Mouse (Mus musculus) neural tube, embryonic 14.5 days (tissue): ENCODE results near the gene Ccdc73. TPM values are rescaled to one million over a fixed set of nuclear protein-coding genes. Genes with fewer than 3 reads are reported as not detected.
"Not testable (repeated sequence)": the region's sequence is repeated elsewhere in the genome, so short reads cannot be mapped to it uniquely, and the experiment has no call there.

ENCODE experiments used
- ATAC-seq: fragments of 200-750 bp; cut with Nextera tagmentation; 2 replicates; pipeline ENCODE4 v1.8.0; 2017; ENCODE audit warnings: low read depth, mild to moderate bottlenecking, moderate TSS enrichment, moderate library complexity
- H3K27ac ChIP-seq: fragments of 300-500 bp; sonication (generic); 2 replicates; pipeline ENCODE4 v1.5.1; 2014; ENCODE audit warnings: low read depth, mild to moderate bottlenecking, control low read depth, low read length, moderate library complexity, mixed read lengths
- H3K27me3 ChIP-seq: fragments of 300-500 bp; sonication (generic); 2 replicates; pipeline ENCODE4 v1.6.1; 2014; ENCODE audit warnings: low read length; ENCODE audit not compliant: control insufficient read depth, insufficient read depth
- H3K36me3 ChIP-seq: fragments of 300-500 bp; sonication (generic); 2 replicates; pipeline ENCODE4 v1.6.1; 2014; ENCODE audit warnings: low read length, mixed read lengths; ENCODE audit not compliant: control insufficient read depth, insufficient read depth
- H3K4me1 ChIP-seq: fragments of 300-500 bp; sonication (generic); 2 replicates; pipeline ENCODE4 v1.6.1; 2014; ENCODE audit warnings: low read length; ENCODE audit not compliant: control insufficient read depth, insufficient read depth
- H3K4me2 ChIP-seq: fragments of 300-500 bp; sonication (generic); 2 replicates; pipeline ENCODE4 v1.6.1; 2014; ENCODE audit warnings: mild to moderate bottlenecking, low read depth, low read length, control low read depth
- H3K4me3 ChIP-seq: fragments of 300-500 bp; sonication (generic); 2 replicates; pipeline ENCODE4 v1.5.1; 2014; ENCODE audit warnings: low read depth, low read length, control low read depth, mixed read lengths
- H3K9ac ChIP-seq: fragments of 300-500 bp; sonication (generic); replicated peaks from 2 replicates; pipeline ENCODE4 v1.6.1; 2014; ENCODE audit warnings: low read depth, mild to moderate bottlenecking, control low read depth, low read length, mixed read lengths
- H3K9me3 ChIP-seq: fragments of 300-500 bp; sonication (generic); 2 replicates; pipeline ENCODE4 v1.6.1; 2016; ENCODE audit warnings: low read length; ENCODE audit not compliant: control insufficient read depth
- WGBS: fragments of 180-500 bp; shearing (Covaris S2); extraction: QIAGEN DNeasy Blood & Tissue Kit; methylation state at CpG from one replicate; pipeline ENCODE4 v1.1.7; 2014; 5-methylcytosine and 5-hydroxymethylcytosine counted together
- polyA plus RNA-seq: library from polyadenylated mRNA; unstranded; fragments of >200 nt; fragmentation: Nextera tagmentation; extraction: Ambion mirVana; gene quantifications from 2 replicates; pipeline ENCODE4 v1.2.1, GENCODE M21; 2014

Ccdc73 gene
- polyA plus RNA-seq, 1 experiment from 2014 or later, result 9.7 TPM

DNA sequence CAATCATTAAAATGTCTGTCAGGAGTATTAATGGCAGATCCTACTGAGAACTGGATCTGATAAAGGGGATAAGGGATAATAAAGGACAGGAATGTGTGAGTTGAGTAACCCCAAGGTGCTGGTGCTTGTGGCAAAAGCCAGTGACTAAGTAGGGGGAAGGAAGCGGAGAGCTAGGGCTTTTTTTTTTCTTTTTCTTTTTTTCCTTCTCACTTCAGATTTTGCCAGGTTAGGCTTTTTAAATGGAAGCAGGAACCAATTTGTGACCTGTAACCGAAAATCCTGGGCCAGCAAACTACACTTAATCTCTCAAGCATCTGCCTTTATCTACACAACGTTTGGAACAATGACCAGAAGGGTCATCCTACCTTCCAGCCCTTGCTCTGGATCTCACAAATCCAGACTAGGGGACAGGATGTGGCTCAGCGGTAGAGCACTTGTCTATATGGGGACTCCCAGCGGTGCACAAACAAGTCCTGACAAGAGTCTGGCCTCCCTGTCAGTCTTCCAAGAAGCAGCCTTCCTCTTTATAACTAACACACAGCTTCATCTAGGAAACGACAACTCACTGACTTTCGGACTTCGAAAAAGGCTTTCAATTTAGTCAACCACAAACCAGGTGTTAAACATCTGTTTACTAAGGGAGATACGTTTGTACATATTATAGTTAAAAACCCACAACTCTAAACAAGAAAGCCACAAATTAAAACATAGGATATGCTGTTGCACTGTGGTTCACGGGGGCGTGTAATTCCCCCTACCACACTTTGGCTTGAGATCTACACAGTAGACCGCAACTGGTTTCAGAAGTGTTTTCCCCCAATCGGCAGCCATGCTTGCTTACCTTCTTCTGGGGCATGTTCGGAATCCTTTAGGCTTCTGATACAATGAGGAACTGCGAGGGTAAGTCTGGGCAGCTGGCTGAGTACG is 19.1 kb upstream of the Ccdc73 start:
- no peaks in the 10 kb centered on the region for H3K36me3 ChIP-seq
- H3K4me2 ChIP-seq, result peak overlapping the region; percentile 78
- H3K4me3 ChIP-seq, result 0 out of 2 replicates have a peak overlapping the region, but pooled peaks have one; percentile 39
- H3K27me3 ChIP-seq, result peaks cover 8% of the 10 kb centered on the region
- H3K27ac ChIP-seq, result no peak overlapping the region
- H3K4me1 ChIP-seq, result no peaks in the 10 kb centered on the region
- 40% methylated on average over 16 of the region's 16 CpGs for WGBS
- H3K9me3 ChIP-seq, result no peaks in the 10 kb centered on the region
- no peak for ATAC-seq
- no peak overlapping the region for H3K9ac ChIP-seq

DNA sequence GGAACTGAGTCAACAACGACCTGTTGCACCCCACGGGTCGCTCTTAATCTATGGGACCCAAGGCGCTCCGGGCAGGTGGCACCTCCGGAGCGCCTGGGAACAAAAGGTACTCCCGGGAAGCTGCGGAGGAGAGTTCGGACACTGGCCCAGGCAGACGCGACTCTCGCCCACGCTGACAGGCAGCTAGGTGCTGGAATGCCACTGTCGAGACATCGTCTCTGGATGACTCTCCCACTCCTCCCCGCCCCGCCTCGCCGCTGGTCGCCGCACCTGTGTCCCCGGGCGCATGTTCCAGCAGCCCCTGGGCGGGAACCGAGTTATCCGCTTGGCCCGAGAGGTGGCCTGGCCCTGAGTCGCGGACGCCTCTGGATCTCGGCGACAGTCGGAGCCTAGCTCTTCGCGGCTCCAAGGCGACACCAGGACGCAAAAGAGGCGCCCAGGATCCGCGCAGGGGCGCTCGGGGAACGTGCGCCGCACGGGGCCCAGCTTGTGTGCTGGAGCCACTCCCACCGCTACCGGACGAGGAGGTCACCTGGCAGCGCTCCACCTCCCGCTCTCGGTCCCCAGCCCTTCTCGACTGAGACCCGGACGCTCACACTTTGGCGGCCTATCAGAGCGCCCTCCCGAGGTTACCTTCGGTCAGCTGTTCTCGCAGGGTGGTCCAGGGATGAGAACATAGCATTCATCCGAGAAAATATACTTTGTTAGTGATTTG is 18.2 kb upstream of the Ccdc73 start, which contains the start of gene Prrg4:
Gene Prrg4, minus strand, starts transcription at position 601 of the 715 bp plus-strand sequence.
- no peaks in the 10 kb centered on the region for H3K36me3 ChIP-seq
- peaks cover 8% of the 10 kb centered on the region for H3K27me3 ChIP-seq
- WGBS, result under 1% methylated on average over 62 of the region's 62 CpGs
- ATAC-seq, result peak; percentile 81
- no peak within 1 kb of the TSS for H3K27ac ChIP-seq
- peak within 1 kb of the TSS; percentile 30 for H3K9ac ChIP-seq
- H3K4me2 ChIP-seq, result peak within 1 kb of the TSS; percentile 78
- no peaks in the 10 kb centered on the region for H3K4me1 ChIP-seq
- peak within 1 kb of the TSS; percentile 39 for H3K4me3 ChIP-seq
- no peaks in the 10 kb centered on the region for H3K9me3 ChIP-seq

DNA sequence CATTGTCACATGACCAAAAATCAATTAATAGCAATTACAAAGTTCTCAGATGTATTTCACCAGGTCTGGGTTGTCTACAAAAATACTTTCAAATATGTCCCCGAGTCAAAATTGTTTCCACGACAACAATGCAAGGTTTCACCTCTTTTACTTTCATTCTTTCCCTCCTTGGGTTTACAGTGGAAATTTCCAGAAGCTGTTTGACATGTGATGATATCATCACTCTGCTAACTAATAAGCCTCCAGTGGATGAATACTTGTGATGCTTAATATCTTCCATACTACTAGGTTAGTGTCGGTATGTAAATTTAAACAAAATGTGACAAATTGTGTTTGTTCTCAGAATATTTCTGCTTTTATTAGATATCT is 17.6 kb upstream of the Ccdc73 start:
- Histone ChIP-seq H3K9ac (peak overlapping the region; percentile 30; the same call in 1 of the 2 replicates), H3K4me2 (peak overlapping the region; percentile 78), H3K4me3 (peak overlapping the region; percentile 39), H3K27me3 (peaks cover 8% of the 10 kb centered on the region), H3K36me3 (no peaks in the 10 kb centered on the region), H3K4me1 (no peaks in the 10 kb centered on the region), H3K27ac (no peak overlapping the region), H3K9me3 (no peaks in the 10 kb centered on the region)
- ATAC-seq, result no peak
- 77% methylated on average over 3 of the region's 3 CpGs for WGBS

DNA sequence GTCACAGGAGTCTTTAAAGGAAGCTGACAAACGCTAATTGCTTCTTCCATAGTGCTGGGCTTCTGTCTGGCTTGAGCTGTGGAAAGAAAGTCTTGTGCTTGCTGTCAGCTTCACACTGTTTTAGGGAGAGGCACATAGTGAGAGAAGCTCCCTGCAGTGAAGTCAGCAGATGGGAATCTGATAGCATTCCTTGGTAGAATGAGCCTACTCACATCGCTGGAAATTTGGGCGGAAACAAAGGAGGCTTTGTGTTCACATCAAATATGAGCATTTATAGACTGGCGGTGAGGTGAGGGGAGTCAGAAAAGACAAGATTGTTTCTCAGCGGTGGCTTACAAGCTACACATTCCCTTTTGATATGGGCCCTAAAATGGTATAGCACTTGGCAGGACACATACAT is 15.9 kb upstream of the Ccdc73 start:
- no peak overlapping the region for H3K4me2 ChIP-seq
- H3K9ac ChIP-seq, result no peak overlapping the region
- no peaks in the 10 kb centered on the region for H3K36me3 ChIP-seq
- no peak overlapping the region for H3K27ac ChIP-seq
- ATAC-seq, result no peak
- 36% methylated on average over 5 of the region's 5 CpGs for WGBS
- no peaks in the 10 kb centered on the region for H3K4me1 ChIP-seq
- H3K4me3 ChIP-seq, result no peak overlapping the region
- H3K27me3 ChIP-seq, result peaks cover 8% of the 10 kb centered on the region
- H3K9me3 ChIP-seq, result no peaks in the 10 kb centered on the region

DNA sequence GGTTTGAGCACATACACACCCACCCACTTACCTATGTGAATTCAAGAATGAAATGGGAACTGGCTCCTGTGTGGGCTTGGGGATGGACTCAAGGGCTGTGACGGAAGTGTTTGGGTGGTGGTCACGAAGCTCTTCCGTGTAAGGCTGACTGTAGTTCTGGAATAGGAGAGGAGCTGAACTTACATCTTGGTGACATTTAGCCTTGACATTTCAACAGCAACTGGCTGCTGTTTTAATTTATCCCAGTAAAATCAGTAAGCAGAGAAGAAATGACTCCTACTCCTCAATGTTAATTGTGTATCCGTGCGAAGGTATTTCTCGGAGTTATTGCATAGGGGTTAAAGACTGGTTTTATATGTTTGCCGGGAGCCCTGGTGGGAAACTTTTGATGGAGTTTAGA is 15.1 kb upstream of the Ccdc73 start:
- Histone ChIP-seq H3K36me3 (no peaks in the 10 kb centered on the region), H3K4me1 (no peaks in the 10 kb centered on the region), H3K4me3 (no peak overlapping the region), H3K27ac (no peak overlapping the region), H3K9me3 (no peaks in the 10 kb centered on the region), H3K9ac (no peak overlapping the region), H3K27me3 (peaks cover 8% of the 10 kb centered on the region), H3K4me2 (no peak overlapping the region)
- ATAC-seq, result no peak
- WGBS, result 90% methylated on average over 7 of the region's 7 CpGs

DNA sequence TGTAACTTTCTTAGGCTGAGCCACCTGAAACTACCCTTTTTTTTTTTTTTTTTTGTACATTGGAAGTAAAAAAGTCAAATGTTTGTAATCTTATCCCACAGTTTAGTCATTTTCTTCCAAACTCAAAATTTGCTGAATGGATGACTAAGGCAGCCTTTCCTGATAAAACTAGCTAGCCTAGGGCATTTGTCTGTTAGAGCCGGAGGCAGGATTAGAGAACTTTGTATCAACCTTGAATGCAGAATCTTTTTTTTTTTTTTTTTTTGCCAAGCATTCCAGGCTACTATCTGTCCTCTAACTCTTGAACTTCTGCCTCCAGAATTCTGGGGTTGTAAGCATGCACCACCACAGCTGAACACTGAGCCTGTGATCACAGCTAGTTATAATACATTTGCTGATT is 12.8 kb upstream of the Ccdc73 start:
- Histone ChIP-seq H3K4me2 (no peak overlapping the region), H3K4me3 (no peak overlapping the region), H3K27ac (no peak overlapping the region), H3K36me3 (no peaks in the 10 kb centered on the region), H3K27me3 (no peaks in the 10 kb centered on the region; the same call in 1 of the 2 replicates), H3K9ac (no peak overlapping the region), H3K9me3 (no peaks in the 10 kb centered on the region), H3K4me1 (no peaks in the 10 kb centered on the region)
- ATAC-seq, result no peak
- WGBS, result 89% methylated on average over 1 of the region's 1 CpGs

DNA sequence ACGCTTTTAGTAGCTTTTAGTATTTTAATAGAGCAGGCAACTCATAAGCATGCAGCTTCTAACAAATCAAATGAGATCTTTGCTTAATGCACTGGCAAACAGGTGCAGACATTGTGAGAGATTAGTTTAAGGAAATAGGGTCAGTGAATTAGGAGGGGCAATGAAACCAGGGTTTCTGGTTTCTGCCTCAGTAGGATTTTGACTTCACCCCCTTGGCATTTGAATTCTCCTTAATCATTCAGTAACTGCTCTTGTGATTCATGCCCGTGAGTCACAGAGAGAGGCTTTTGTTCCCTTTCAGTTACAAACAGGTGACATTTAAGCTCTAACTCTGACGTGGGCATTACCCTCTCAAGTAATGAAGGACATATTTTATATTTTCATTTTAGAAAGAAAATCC is 11.9 kb upstream of the Ccdc73 start:
- Histone ChIP-seq H3K4me1 (no peaks in the 10 kb centered on the region), H3K36me3 (no peaks in the 10 kb centered on the region), H3K4me3 (no peak overlapping the region), H3K9me3 (no peaks in the 10 kb centered on the region), H3K4me2 (no peak overlapping the region), H3K27ac (no peak overlapping the region), H3K9ac (no peak overlapping the region), H3K27me3 (no peaks in the 10 kb centered on the region; the same call in 1 of the 2 replicates)
- 32% methylated on average over 3 of the region's 3 CpGs for WGBS
- ATAC-seq, result no peak

DNA sequence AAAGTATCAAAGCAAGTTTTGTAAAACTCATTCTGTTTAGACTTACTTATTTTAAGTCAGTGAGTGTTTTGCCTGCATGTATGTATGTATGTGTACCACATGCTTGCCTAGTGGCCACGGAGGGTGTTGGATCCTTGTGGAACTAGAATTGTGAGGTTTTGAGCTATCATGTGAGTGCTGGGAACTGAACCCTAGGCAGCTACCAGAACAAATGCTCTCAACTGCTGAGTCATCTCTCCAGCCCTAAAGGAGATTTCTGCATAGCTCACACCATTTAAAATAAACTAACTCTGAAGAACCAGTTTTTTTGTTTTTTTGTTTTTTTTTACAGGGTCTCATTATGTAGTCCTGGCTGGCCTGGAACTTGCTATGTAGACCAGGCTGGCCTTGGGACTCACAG is 11.4 kb upstream of the Ccdc73 start:
- ATAC-seq, result no peak
- Histone ChIP-seq H3K27ac (no peak overlapping the region), H3K36me3 (no peaks in the 10 kb centered on the region), H3K4me3 (no peak overlapping the region), H3K4me2 (no peak overlapping the region), H3K4me1 (no peaks in the 10 kb centered on the region), H3K9me3 (no peaks in the 10 kb centered on the region), H3K27me3 (no peaks in the 10 kb centered on the region), H3K9ac (no peak overlapping the region)
- 58% methylated on average over 1 of the region's 1 CpGs for WGBS

DNA sequence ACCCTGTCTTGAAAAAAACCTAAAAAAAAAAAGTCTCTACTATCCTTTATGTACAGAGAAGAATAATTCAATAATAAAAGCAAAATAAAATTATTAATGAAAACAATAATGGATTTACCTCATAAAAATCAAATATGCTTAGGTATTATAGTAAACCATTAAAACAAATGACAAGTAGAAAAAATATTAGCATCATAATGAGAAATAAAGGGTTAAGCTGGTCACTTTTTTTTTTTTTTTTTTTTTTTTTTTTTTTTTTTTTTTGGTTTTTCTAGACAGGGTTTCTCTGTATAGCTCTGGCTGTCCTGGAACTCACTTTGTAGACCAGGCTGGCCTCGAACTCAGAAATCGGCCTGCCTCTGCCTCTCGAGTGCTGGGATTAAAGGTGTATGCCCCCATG is 9.5 kb upstream of the Ccdc73 start:
- H3K4me2 ChIP-seq, ATAC-seq: not testable (repeated sequence)
- 92% methylated on average over 3 of the region's 3 CpGs for WGBS

More for the DNA sequence above, 9.5 kb upstream of the Ccdc73 start:
- H3K36me3 ChIP-seq, H3K4me1 ChIP-seq, H3K27ac ChIP-seq, H3K27me3 ChIP-seq, H3K9me3 ChIP-seq, H3K9ac ChIP-seq, H3K4me3 ChIP-seq: not testable (repeated sequence)
